Mouse (Mus musculus): Measurements from ENCODE around the gene D5Ertd579e. TPM values are rescaled to one million over a fixed set of nuclear protein-coding genes. Genes with fewer than 3 reads are reported as not detected.
"Not testable (repeated sequence)": the region's sequence is repeated elsewhere in the genome, so short reads cannot be mapped to it uniquely, and the experiment has no call there.

The D5Ertd579e gene
- total RNA-seq, 1 experiment from 2014 or later, result 42.5 TPM

DNA sequence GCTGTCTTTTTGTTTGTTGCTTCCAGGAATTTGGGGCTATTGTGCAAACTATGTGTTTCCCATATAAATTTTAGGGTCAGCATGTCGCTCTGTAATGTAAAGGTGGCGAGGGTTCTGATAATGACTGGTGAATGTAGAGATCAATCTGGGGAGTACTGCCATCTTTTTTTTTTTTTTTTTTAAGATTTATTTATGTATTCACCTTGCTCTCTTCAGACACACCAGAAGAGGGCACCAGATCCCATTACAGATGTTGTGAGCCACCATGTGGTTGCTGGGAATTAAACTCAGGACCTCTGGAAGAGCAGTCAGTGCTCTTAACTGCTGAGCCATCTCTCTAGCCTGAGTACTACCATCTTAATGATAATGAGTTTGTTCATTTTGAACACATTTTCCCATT, 29.1 kb downstream of the D5Ertd579e start:
- ATAC-seq (replicated peaks in 1 of 2; ENCODE audit: insufficient read depth in 1 of 2, low FRiP score in 2 of 2, low TSS enrichment in 1 of 2, low read depth in 1 of 2, poor library complexity in 2 of 2, severe bottlenecking in 2 of 2), result not testable (repeated sequence)

DNA sequence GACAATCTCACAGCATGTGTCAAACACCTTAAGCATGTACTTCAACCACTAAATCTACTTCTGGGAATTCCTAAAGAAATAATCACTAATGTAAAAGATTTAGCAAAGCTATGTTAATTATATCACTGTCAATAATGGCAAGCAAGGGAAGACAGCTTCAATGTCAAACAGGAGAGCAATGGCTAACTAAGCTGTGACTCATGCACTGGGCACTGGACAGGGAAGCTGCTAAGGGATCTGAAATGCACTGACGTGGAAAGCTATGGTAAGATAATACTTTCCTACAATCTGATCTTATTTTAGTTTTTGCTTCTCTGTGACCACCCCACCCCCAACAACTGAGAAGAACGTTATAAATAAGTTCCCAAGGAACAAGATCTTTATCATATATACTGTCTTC, 32.5 kb downstream of the D5Ertd579e start:
- no peak for ATAC-seq (replicated peaks in 1 of 2; ENCODE audit: insufficient read depth in 1 of 2, low FRiP score in 2 of 2, low TSS enrichment in 1 of 2, low read depth in 1 of 2, poor library complexity in 2 of 2, severe bottlenecking in 2 of 2)

DNA sequence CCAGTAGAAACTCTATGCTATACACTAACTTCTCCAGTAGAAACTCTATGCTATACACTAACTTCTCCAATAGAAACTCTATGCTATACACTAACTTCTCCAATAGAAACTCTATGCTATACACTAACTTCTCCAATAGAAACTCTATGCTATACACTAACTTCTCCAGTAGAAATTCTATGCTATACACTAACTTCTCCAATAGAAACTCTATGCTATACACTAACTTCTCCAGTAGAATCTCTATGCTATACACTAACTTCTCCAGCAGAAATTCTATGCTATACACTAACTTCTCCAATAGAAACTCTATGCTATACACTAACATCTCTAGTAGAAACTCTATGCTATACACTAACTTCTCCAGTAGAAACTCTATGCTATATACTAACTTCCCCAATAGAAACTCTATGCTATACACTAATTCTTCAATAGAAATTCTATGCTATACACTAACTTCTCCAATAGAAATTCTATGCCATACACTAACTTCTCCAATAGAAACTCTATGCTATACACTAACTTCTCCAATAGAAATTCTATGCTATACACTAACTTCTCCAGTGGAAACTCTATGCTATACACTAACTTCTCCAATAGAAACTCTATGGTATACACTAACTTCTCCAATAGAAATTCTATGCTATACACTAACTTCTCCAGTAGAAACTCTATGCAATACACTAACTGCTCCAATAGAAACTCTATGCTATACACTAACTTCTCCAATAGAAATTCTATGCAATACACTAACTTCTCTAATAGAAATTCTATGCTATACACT, 34.7 kb downstream of the D5Ertd579e start:
- ATAC-seq (replicated peaks in 1 of 2; ENCODE audit: insufficient read depth in 1 of 2, low FRiP score in 2 of 2, low TSS enrichment in 1 of 2, low read depth in 1 of 2, poor library complexity in 2 of 2, severe bottlenecking in 2 of 2), result not testable (repeated sequence)

DNA sequence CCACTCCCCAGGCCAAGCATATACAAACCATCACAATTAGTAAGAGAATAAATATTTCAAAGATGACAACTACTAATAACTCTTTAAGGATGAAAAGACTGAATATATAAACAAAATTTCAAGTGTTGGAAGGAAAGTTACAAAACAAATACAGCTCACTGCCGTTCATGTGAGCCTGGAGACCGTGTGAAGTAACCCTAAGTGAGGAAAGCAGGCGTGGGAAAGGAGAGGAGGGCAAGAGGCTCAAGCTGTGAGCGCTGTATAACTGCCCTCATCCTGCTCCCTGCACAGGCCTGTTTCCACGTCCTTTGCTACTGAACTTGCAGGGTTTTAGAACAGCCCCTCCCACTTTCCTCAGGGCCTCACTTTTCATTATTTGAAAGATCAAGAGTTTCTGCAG, 70.2 kb downstream of the D5Ertd579e start:
- ATAC-seq (replicated peaks in 1 of 2; ENCODE audit: insufficient read depth in 1 of 2, low FRiP score in 2 of 2, low TSS enrichment in 1 of 2, low read depth in 1 of 2, poor library complexity in 2 of 2, severe bottlenecking in 2 of 2), result no peak

DNA sequence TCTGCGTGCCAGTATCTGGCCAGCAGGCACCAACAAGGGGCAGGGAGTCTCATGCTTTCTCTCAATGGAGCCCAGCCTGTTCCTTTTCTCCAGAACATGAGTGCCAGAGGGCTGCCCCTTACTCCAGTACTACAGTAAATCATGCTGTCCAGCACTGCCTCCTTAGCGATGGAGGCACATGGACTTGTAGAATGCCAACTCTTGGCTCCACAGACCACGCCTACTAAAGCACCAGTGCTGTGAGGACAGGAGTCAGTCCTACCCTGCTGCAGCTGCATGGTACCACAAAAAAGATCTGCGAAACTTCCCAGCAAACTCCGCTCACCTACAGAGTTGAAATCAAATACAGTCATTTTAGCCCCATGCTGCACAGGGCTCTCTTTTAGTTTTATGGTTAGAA, 72.2 kb downstream of the D5Ertd579e start:
- no peak for ATAC-seq (replicated peaks in 1 of 2; ENCODE audit: insufficient read depth in 1 of 2, low FRiP score in 2 of 2, low TSS enrichment in 1 of 2, low read depth in 1 of 2, poor library complexity in 2 of 2, severe bottlenecking in 2 of 2)

DNA sequence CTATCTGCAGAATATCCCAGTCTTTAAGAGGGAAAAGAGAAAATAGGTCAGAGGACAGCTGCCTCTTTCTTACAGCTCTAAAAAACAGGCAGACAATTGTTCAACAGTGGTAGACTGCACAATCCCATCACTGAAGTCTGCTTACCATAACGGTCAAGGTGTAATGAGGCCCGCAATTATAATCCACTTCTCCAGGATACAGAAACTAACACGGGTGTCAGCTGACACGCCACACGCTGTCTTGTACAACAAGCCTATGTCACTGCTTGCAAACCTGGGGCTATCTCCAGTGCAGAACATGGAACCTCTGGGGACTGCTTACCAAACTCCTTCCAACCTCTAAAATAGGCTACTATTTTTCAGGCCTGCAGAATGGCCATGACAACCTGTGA, 74.8 kb downstream of the D5Ertd579e start:
- ATAC-seq (replicated peaks in 1 of 2; ENCODE audit: insufficient read depth in 1 of 2, low FRiP score in 2 of 2, low TSS enrichment in 1 of 2, low read depth in 1 of 2, poor library complexity in 2 of 2, severe bottlenecking in 2 of 2), result no peak

DNA sequence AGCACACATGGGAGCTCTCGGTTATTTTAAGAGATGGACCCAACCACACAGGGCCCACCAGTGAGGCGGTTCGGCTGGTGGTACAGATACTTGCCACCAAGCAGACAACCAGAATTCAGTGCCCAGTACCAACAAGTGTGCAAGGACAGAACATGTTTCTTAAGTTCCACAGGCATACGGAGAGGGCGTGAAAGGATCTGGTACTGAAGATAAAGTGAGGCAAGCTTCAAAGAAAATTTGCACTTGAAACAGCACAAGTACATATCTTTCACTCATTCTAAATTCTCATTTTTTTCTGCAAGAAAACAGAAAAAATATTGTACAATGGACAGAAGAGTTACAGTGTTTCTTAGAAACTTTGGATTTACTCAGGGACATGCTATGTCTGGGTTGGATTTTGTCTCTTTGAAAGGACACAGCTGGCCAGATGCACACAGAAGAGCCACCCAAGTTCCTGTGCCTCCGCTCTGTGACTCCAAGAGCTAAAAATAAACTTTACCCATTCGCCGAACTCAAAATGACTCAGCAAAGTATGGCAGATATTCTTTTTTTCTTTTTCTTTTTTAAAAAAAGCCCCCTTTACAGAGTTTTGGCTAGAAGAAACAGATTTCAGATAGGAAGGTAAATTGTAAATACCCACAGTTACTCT, 75.3 kb downstream of the D5Ertd579e start:
- ATAC-seq (replicated peaks in 1 of 2; ENCODE audit: insufficient read depth in 1 of 2, low FRiP score in 2 of 2, low TSS enrichment in 1 of 2, low read depth in 1 of 2, poor library complexity in 2 of 2, severe bottlenecking in 2 of 2), result peak; percentile 25 to 42; a peak in 1 of 4 replicates

DNA sequence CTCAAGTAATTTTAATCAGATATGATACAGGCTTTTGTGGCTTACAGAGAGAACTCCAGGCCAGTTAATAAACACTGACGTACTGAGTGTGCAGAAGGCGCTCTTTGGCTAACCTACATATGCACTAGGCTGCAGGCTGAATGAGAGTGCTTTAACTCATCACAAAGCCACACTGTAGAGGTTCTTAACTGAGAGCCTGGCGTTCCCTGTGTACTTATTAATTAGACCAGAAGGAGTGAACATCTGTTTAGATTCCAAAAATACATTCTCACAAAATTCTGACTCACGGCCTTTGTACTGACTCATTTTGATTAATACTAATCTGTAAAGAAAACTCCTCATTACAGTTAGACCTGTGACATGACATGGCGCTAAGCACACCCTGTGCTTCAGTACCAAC, 76.9 kb downstream of the D5Ertd579e start:
- no peak for ATAC-seq (replicated peaks in 1 of 2; ENCODE audit: insufficient read depth in 1 of 2, low FRiP score in 2 of 2, low TSS enrichment in 1 of 2, low read depth in 1 of 2, poor library complexity in 2 of 2, severe bottlenecking in 2 of 2)

DNA sequence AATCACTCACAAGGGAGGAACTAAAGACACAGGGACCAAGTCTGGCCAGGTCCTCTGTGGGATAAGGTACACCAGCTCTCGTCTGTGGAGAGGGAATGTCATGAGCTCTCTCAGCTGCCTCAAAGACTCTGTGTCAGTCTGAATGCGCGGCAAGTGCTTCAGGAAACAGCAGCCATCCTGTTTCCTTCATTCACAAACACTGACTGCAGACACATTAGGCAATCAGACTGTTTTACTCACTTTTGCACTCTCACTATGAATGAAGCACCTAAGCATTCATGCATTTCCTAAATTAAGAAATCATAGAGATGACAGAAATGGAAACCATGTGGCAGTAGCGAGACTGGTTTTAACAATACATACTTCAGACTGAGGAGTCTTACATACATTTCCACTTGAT, 77.5 kb downstream of the D5Ertd579e start:
- peak; percentile 32 to 63 for ATAC-seq (replicated peaks in 1 of 2; ENCODE audit: insufficient read depth in 1 of 2, low FRiP score in 2 of 2, low TSS enrichment in 1 of 2, low read depth in 1 of 2, poor library complexity in 2 of 2, severe bottlenecking in 2 of 2)

DNA sequence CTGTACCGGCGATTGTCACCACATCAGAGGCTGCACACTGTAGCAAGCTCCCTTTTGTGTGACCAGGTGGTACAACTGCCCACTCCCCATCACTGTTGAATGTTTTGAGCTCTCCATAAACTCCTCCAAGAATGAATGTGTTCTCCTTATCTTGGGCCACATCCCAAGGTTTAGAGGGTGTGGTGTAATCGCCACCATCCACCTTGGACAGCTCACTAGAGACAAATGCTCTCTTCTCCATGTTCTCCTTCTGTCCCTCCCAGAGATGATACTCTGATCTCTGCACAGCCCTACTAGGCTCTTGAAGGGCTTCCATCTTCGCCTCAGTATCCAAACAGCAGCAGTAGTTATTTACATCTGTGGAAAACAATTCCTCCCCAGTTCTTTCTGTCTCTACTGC, 81.7 kb downstream of the D5Ertd579e start:
- ATAC-seq (replicated peaks in 1 of 2; ENCODE audit: insufficient read depth in 1 of 2, low FRiP score in 2 of 2, low TSS enrichment in 1 of 2, low read depth in 1 of 2, poor library complexity in 2 of 2, severe bottlenecking in 2 of 2), result no peak

DNA sequence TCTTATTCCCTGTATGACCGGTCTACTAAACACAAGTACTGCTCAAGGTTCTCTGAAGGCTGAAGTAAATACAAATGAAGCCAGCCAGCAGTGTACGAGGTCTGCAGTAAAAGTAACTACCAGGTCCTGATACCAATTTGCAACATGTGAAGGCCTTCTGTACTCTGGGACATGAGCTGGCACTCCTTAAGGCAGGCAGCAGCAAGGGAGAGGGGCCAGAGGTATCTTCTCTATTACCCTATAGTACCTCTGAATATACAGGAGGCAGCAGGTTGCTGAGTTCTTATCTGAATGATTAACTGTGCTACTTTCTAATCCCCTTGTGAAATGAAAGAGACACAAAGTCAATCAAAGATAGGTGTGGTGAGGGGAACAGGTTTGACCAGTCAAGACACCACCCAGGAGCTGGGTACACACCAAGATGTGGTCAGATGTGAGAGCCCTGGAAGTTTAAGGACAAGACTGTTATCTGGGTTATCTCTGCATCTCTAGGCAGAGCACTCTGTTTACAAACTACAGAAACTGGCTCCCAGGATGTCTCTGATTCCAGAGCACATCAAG, 86.8 kb downstream of the D5Ertd579e start:
- ATAC-seq (replicated peaks in 1 of 2; ENCODE audit: insufficient read depth in 1 of 2, low FRiP score in 2 of 2, low TSS enrichment in 1 of 2, low read depth in 1 of 2, poor library complexity in 2 of 2, severe bottlenecking in 2 of 2), result no peak

DNA sequence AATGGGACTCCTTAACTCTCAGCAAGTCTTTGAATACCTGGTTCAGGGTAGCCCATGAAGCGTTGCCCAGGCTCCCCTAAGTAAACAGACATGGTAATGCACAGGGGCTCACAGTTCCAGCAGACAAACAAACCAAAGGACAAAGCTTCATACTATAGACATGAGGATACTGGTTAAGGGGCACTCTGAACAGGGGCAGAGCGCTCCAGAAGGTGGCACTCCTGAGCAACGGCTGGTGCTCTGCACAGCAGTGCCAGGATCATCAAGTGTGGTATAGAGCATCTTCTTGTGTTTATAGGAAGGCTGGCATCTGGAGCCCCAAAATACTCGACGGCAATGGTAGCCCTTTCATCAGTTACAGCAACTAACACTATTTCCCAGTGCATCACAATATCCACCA, 92.8 kb downstream of the D5Ertd579e start:
- ATAC-seq (replicated peaks in 1 of 2; ENCODE audit: insufficient read depth in 1 of 2, low FRiP score in 2 of 2, low TSS enrichment in 1 of 2, low read depth in 1 of 2, poor library complexity in 2 of 2, severe bottlenecking in 2 of 2), result peak; percentile 59 to 62; a peak in 3 of 4 replicates

DNA sequence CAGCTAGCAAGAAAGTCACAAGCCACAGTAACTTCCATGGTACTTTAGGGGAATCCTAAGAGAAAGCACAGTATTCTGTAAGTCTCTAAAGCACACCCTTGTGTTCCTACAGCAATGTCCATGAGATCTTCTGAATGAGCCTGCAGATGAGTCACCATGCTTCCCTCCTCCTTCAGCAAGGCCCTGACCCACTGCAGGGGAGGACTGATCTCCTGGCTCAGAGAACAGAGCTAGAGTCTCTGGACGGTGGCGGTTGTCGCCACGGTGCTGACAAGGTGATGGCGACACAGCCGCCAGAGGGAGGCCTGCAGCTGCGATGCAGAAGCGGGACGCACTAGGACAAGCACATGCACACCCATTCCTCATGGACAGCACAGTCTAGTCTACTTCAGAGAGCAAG, 93.8 kb downstream of the D5Ertd579e start:
- ATAC-seq (replicated peaks in 1 of 2; ENCODE audit: insufficient read depth in 1 of 2, low FRiP score in 2 of 2, low TSS enrichment in 1 of 2, low read depth in 1 of 2, poor library complexity in 2 of 2, severe bottlenecking in 2 of 2), result no peak

DNA sequence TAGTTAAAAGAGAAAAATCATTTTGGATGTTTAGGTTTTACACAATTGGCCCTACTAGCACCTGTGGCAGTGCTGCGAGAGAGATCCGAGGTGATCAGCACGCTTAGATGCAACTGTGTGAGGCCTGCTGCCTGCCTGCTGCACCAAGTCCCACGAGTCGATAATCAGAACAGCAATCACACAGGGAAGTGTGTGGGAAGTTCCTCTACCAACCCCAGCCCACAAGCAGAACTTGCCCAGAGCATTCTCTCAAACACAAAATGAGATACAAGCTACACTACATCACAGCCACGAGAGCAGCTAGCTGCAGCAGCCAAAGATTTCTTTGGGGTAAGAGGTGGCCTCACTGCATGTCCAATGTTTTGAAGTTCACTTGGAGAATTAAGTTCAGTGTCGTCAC, 94.3 kb downstream of the D5Ertd579e start:
- no peak for ATAC-seq (replicated peaks in 1 of 2; ENCODE audit: insufficient read depth in 1 of 2, low FRiP score in 2 of 2, low TSS enrichment in 1 of 2, low read depth in 1 of 2, poor library complexity in 2 of 2, severe bottlenecking in 2 of 2)

DNA sequence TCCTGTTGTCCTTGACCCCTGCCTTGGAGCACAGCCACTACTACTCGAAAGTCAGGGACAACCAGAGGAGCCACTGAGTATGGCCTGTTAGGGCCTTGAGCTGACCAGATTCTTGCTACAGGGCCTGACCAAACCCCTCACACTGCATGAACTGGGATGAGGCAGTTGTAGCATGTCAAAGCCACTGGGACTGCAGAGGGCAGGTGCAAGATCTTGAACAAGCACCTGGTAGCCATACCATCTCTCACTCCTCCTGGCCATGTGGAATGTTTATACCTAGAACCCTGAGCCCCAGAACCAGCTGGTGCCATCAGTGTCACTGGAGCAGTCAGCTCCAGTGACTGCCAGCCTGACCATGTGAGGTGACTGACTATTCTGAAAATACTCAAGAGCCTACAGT, 96.9 kb downstream of the D5Ertd579e start:
- ATAC-seq (replicated peaks in 1 of 2; ENCODE audit: insufficient read depth in 1 of 2, low FRiP score in 2 of 2, low TSS enrichment in 1 of 2, low read depth in 1 of 2, poor library complexity in 2 of 2, severe bottlenecking in 2 of 2), result no peak

DNA sequence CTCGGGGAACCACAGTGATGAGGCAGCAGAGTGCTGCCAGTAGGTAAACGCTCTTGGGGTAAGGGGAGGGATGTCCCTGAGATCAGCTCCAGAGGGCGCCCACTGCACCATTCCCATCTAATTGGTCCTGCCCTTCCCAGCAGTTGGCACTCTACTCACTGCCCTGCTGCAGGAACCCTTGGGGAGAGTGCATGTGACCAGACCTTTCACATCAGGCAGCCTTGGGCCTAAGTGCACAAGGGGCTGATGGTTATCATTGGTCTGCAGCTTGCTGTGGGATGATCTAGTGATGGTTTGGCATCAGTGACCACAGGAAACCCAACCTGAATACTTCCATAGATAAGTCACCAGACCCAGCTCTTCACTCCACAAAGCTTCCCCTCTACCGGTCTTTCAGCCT, 98.2 kb downstream of the D5Ertd579e start:
- ATAC-seq (replicated peaks in 1 of 2; ENCODE audit: insufficient read depth in 1 of 2, low FRiP score in 2 of 2, low TSS enrichment in 1 of 2, low read depth in 1 of 2, poor library complexity in 2 of 2, severe bottlenecking in 2 of 2), result peak; percentile 65 to 66

DNA sequence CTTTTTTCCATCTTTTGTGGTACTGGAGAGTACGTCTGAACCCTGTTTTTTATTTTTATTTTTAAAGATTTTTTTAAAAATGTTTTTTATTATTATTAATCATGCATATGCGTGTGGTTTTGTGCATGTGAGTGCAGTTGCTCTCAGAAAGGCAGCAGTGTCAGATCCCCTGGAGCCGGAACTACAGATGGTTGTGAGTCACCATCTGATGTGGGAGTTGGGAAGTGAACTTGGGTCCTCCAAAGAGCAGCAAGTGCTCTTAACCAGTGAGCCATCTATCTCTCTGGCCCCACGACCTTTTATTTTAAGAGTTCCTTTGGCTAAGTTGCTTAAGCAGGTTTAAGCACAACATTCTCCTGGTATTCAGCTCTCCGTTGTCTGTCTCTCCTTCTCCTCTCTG, 99.6 kb downstream of the D5Ertd579e start:
- no peak for ATAC-seq (replicated peaks in 1 of 2; ENCODE audit: insufficient read depth in 1 of 2, low FRiP score in 2 of 2, low TSS enrichment in 1 of 2, low read depth in 1 of 2, poor library complexity in 2 of 2, severe bottlenecking in 2 of 2)

DNA sequence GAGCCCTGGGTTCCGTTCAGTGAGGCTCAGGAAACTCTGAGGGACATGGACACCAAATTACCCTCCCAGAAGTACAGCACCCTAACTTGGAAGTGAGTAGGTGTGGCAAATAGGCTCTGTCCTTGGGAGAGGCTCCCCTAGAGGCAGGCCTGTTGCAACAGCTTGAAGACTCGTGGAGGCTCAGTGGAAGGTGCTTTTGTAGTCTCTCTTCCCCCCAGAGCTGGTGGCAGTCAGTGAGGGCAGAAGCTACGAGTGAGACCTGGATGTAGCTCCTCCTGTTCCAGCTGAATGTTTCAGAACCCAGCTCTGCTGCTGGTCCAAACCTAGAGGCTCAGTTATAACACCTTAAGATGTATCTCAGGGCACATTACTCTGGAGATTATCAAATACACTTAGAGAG, 100.7 kb downstream of the D5Ertd579e start:
- no peak for ATAC-seq (replicated peaks in 1 of 2; ENCODE audit: insufficient read depth in 1 of 2, low FRiP score in 2 of 2, low TSS enrichment in 1 of 2, low read depth in 1 of 2, poor library complexity in 2 of 2, severe bottlenecking in 2 of 2)

DNA sequence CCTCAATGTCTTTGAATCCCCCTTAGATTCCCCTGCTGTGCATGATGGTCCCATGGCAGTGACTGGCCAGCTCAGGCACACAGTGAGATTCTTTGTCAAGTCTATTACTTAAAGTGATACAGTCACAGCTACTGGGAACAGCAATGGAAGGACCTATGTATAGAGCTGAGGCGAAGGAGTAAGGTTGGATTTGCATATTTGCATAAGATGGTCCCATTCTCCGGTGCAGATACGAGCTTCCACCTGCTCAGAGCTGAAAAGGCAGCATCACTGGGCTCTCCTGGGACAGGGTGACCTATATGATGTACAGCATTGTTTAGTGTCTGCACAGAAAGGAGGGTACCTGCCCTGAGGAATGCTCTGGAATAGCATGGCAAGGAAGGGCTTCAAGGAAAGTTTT, 101.5 kb downstream of the D5Ertd579e start:
- ATAC-seq (replicated peaks in 1 of 2; ENCODE audit: insufficient read depth in 1 of 2, low FRiP score in 2 of 2, low TSS enrichment in 1 of 2, low read depth in 1 of 2, poor library complexity in 2 of 2, severe bottlenecking in 2 of 2), result no peak

Data from hematopoietic stem cell, adult 5-6 weeks (primary cell).